Mouse (Mus musculus): ENCODE data around the gene Gm34653.
"Not testable (repeated sequence)": the region's sequence is repeated elsewhere in the genome, so short reads cannot be mapped to it uniquely, and the experiment has no call there.

GRCm38 (mm10) chr2:34815893-34816292, 16.9 kb upstream of the Gm34653 start:
- not testable (repeated sequence) for TF ChIP-seq CTCF (IDR thresholded peaks at IDR 0.05; ENCODE audit: control insufficient read depth, insufficient read depth, insufficient replicate concordance, low read depth, low read length); POLR2A (IDR thresholded peaks at IDR 0.05; ENCODE audit: control insufficient read depth, low read depth, low read length)

All from testis, adult 2 months (tissue).